Mouse (Mus musculus): ENCODE data around the gene Pcmt1. TPM values are rescaled to one million over a fixed set of nuclear protein-coding genes. Genes with fewer than 3 reads are reported as not detected.
"Not testable (repeated sequence)": the region's sequence is repeated elsewhere in the genome, so short reads cannot be mapped to it uniquely, and the experiment has no call there.

Pcmt1 gene
- total RNA-seq, 2 experiments from 2014 or later = 88.1 to 94.6 TPM

GRCm38 (mm10) chr10:7651057-7651456 lies 29.9 kb downstream of the Pcmt1 start:
- no peak for DNase-seq (ENCODE audit: low spot score in 2 of 2)

- DNase-seq (ENCODE audit: low spot score in 2 of 2) = no peak
Observed at GRCm38 (mm10) chr10:7649059-7649458, 31.9 kb downstream of the Pcmt1 start.

DNA sequence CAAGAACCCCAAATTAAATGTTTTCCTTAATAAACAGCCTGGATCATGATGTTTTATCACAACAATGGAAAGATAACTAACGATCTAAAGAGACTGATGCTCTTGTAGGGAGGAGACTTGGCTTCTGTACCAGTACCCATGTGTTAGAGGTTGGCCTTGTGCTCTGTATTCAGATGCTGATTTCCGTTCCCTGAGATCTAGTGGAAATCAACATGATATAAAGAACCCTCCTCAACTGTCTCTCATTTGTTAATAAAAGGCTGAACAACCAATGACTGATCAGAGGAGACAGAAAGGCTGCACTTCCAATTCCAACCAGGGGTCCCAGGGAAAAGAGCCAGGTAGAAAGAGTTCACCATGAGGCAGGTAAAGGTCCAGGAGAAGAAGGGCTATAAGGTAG lies 35.0 kb downstream of the Pcmt1 start:
- DNase-seq (ENCODE audit: low spot score in 2 of 2) = no peak

DNA sequence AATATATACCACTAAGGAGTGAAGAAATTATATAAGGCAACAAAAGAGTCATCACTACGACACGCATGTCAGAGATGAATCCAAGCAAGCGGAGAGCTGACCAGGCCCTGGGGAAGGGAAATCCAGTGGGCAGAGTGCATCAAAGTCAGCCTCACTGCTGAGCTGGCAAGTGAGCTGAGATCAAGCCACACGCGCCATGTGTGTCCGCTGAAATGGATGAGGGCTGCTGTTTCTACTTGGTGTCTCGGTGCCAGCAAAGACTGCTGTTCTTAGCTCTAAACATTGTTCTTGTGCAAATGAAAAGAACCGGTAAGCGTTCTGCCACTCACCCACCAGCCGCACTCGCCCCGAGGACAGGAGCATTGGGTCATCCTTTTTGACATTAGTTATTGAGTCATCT lies 40.6 kb downstream of the Pcmt1 start:
- DNase-seq (ENCODE audit: low spot score in 2 of 2) = no peak

DNA sequence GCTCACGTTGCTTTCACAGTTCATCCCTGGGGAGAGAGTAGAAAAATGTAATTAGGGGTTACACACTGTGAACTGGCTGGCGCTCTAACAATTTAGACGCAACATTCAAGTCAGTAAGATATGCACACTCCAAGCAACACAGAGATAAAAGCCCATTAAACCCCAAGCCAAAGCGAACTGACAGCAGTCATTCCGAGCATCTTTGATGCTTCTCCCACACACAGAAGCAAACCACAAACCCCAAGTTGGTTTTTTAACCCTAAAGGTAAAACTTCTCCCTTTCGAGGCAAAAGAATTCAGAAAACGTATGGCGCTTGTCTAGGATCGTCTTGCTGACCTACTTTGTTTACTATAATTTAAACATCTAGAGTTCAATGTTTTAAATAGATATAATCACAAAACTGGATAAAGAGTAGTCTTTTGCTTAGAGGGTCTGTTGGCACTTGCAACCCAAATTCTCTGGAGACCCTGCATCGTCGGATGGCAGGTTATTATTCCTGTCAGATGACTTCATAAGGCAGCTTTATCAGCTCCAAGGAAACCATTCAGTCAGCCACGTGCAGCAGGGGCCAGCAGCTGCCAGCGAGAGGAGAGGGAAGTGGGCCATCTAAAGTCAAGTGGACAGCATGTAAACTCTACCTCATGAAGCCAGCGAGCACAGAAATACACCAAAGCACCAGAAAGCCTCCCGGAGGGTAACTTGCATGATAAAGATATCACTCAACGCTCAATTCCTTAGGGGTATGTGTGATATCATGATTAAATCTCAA lies 49.8 kb downstream of the Pcmt1 start:
- no peak for DNase-seq (ENCODE audit: low spot score in 2 of 2)

- no peak for DNase-seq (ENCODE audit: low spot score in 2 of 2)
Observed at GRCm38 (mm10) chr10:7630286-7630685, 50.6 kb downstream of the Pcmt1 start.

GRCm38 (mm10) chr10:7629092-7629491 lies 51.8 kb downstream of the Pcmt1 start:
- no peak for DNase-seq (ENCODE audit: low spot score in 2 of 2)

DNA sequence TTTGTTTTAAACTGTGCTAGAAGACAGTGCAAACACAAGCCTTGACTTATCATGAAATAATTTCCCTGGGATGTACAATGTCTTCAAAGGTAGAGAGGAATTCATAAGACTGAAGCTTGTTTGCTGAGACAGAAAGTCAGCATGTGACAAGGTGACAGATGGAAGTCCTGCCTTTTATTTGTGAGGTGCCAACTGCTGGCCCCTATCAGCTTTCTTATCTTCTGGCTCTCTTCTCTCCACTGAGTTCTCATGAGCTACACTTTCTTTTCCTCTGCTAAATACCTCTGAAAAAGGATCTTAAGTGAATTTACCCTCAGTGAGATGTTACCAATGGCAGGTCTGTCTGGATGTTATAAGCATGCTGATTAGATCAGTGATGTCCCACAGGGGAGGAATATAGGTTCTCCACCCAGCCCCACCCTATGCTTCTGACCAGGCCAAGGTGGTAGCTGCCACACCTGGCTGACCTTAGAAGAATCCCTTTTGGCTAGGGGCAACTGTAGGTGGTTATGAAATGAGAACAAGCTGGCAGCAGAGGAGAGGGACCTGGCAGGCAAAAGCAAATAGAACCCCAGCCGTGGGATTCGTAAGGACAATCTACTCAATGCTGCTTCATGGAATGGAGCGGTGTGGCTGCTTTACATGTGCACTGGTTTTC lies 56.9 kb downstream of the Pcmt1 start:
- no peak for DNase-seq (ENCODE audit: low spot score in 2 of 2)

- no peak for DNase-seq (ENCODE audit: low spot score in 2 of 2)
Observed at GRCm38 (mm10) chr10:7622378-7622777, 58.6 kb downstream of the Pcmt1 start.

- no peak for DNase-seq (ENCODE audit: low spot score in 2 of 2)
Observed at GRCm38 (mm10) chr10:7620723-7621122, 60.2 kb downstream of the Pcmt1 start.

- no peak for DNase-seq (ENCODE audit: low spot score in 2 of 2)
Observed at GRCm38 (mm10) chr10:7619821-7620241, 61.1 kb downstream of the Pcmt1 start.

DNA sequence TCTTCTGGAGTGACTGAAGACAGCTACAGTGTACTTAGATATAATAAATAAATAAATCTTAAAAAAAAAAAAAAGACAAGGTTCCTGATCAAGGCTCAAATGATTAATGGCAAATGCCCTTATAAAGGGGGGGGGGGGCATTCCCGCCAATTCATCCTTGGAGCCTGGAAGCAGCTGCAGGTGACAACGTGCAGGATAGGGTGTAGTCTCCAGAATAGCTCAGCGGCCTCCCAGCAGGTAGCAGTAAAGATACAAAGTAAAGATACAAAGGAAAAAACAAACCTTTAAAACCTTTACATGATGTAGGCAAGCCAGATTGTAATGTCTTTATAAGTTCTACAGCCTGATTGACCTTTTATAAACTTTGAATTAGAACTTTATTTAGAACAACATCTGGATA lies 63.4 kb downstream of the Pcmt1 start:
- not testable (repeated sequence) for DNase-seq (ENCODE audit: low spot score in 2 of 2)

GRCm38 (mm10) chr10:7617146-7617545 lies 63.8 kb downstream of the Pcmt1 start:
- not testable (repeated sequence) for DNase-seq (ENCODE audit: low spot score in 2 of 2)

DNA sequence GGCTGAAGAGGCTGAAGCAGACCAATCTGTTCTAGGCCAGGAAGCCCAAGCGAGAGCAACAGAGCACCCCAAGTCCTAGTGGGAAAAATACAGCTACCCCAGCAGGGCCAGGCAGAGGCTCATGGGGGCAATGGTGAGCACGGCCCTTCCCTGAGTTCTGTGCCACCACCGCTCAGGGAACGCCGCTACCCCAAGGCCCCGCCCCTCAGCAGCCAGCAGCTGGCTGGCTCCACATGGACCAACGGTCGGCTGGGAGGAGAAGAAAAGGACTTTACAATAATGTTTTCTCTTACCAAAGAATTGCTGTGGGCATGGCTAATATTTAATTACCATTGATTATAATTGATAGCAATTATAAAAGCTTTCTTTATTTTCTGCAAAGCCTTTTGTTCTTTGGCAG lies 66.1 kb downstream of the Pcmt1 start:
- DNase-seq (ENCODE audit: low spot score in 2 of 2) = no peak

DNA sequence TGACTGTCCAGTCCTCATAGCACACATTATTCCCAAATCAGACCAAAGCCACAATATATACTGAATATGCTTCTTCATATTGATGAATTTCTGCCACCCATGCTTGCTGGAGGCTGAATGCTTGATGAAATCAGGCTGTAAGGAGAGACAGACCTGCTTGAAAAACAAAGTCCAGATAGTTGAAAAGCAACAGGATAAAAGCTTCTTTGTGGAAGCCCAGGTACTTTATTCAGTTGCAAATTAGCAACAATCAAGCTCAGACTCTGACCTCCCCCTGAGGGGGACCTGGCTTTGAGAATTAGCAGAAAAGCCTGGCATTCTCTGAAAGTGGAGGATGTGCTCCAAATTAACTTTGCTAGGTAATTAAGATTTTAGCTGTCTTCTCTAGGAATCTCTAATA lies 68.7 kb downstream of the Pcmt1 start:
- DNase-seq (ENCODE audit: low spot score in 2 of 2) = not testable (repeated sequence)

DNA sequence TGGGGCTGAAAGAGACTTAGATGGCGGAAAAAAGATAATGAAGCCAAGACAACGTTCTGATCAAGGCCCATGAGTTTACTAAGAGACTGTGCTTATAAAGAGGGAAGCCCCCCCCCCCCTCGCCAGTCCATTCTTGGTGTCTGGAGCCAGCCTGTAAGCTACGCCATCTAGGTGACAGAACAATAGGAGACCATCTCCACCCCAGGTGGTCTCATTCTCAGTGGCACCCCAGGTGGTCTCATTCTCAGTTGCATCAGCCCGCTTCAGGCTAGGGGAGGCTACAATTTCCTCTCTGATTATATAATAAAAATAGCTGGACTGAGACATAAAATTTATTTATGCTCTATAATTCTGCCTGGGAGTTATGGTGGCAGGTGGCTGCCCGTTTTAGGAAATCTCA lies 69.3 kb downstream of the Pcmt1 start:
- no peak for DNase-seq (ENCODE audit: low spot score in 2 of 2)

DNA sequence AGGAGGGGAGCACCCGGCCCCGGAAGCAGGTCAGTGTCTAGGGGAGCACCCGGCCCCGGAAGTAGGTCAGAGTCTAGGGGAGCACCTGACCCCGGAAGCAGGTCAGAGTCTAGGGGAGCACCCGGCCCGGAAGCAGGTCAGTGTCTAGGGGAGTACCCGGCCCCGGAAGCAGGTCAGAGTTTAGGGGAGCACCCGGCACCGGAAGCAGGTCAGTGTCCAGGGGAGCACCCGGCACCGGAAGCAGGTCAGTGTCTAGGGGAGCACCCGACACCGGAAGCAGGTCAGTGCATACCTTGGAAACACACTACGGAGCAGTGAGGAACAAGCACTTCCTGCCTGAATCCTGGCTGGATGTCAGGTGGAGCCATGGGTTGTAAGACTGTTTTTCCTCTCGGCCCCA lies 72.3 kb downstream of the Pcmt1 start:
- DNase-seq (ENCODE audit: low spot score in 2 of 2) = no peak

DNA sequence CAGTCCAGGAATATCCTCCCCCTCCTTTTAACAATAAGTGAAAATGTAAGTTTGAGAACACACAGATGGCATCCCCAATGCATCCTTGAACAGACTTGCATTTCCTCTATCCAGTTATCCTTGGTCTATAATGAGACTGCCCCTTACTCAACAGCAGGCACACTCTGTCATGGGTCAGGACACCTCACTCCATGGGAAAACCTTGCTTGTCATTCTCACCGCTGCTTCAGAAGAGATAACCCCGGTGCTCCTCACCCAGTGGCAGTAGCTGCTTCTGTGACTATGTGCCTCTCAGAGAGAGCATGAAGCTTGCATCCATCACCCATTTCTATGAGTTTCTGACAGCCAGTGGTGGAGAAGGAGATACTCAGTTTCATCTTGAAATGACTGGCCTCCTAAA lies 74.5 kb downstream of the Pcmt1 start:
- DNase-seq (ENCODE audit: low spot score in 2 of 2) = no peak

DNA sequence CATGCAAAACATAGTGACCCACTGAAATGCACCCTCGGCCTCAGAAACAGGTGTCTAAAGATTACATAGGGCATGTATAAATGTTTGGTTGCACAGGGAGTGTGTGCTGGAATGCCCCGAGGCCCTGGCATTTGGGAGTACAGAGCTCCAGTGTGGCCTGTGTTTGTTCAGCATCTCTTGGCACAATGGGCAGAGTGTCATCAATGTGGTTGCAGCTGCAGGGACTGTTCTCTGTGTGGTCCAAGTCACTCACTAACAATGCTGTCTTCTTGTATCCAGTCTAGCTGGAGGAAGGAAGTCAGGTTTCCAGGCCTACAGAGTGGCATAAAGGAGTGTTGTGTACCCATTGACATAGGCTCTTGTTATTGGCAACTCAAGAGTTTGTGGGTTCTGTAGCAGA lies 75.8 kb downstream of the Pcmt1 start:
- no peak for DNase-seq (ENCODE audit: low spot score in 2 of 2)

GRCm38 (mm10) chr10:7600647-7601046 lies 80.3 kb downstream of the Pcmt1 start:
- DNase-seq (ENCODE audit: low spot score in 2 of 2) = peak; percentile 55 to 65

- DNase-seq (ENCODE audit: low spot score in 2 of 2) = no peak
Observed at GRCm38 (mm10) chr10:7598177-7598576, 82.8 kb downstream of the Pcmt1 start.

DNA sequence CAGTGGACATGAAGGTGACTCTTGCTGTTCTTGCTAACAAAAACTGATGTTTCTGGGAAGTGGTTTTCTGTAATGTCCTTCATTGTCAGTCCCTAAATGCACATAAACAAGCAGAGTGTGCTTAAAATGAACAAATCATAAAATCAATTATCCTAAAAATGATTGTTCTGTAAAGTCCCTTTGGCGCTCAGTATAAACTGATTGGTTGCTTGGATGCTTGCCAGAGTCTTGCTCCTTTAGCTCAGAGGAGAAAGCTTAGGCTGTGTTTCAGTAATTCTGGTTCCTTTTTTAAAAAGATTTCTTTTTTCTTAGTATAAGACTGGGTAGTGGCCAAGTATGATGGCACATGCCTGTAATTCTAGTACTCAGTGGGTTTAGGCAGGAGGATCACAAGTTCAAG lies 84.7 kb downstream of the Pcmt1 start:
- DNase-seq (ENCODE audit: low spot score in 2 of 2) = no peak

- DNase-seq (ENCODE audit: low spot score in 2 of 2) = no peak
Observed at GRCm38 (mm10) chr10:7594797-7595196, 86.1 kb downstream of the Pcmt1 start.

All from gastrocnemius, postnatal 4 days (tissue).